Mouse (Mus musculus) lung, embryonic 16.5 days (tissue): ENCODE results near the gene Dmbx1. TPM values are rescaled to one million over a fixed set of nuclear protein-coding genes. Genes with fewer than 3 reads are reported as not detected.

Experiments
- ATAC-seq: fragments of 200-750 bp; cut with Nextera tagmentation; 2 replicates; pipeline ENCODE4 v1.8.0; 2017; ENCODE audit warnings: low read depth, mild to moderate bottlenecking, moderate library complexity
- H3K27ac ChIP-seq: fragments of 300-500 bp; sonication (generic); 2 replicates; pipeline ENCODE4 v1.5.1; 2014; ENCODE audit warnings: mild to moderate bottlenecking, control low read depth, low read length
- H3K27me3 ChIP-seq: fragments of 300-500 bp; sonication (generic); 2 replicates; pipeline ENCODE4 v1.6.1; 2014; ENCODE audit warnings: low read depth, low read length, mixed read lengths; ENCODE audit not compliant: control insufficient read depth, insufficient read depth
- H3K36me3 ChIP-seq: fragments of 300-500 bp; sonication (generic); 2 replicates; pipeline ENCODE4 v1.6.1; 2014; ENCODE audit warnings: low read length; ENCODE audit not compliant: control insufficient read depth, insufficient read depth
- H3K4me1 ChIP-seq: fragments of 300-500 bp; sonication (generic); replicated peaks from 2 replicates; pipeline ENCODE4 v1.6.1; 2014; ENCODE audit warnings: low read length, mixed read lengths; ENCODE audit not compliant: control insufficient read depth, insufficient read depth
- H3K4me2 ChIP-seq: fragments of 300-500 bp; sonication (generic); 2 replicates; pipeline ENCODE4 v1.6.1; 2014; ENCODE audit warnings: low read depth, low read length, control low read depth
- H3K4me3 ChIP-seq: fragments of 300-500 bp; sonication (generic); 2 replicates; pipeline ENCODE4 v1.5.1; 2014; ENCODE audit warnings: mild to moderate bottlenecking, low read length, control low read depth
- H3K9ac ChIP-seq: fragments of 300-500 bp; sonication (generic); 2 replicates; pipeline ENCODE4 v1.6.1; 2014; ENCODE audit warnings: low read length, control low read depth
- H3K9me3 ChIP-seq: fragments of 300-500 bp; sonication (generic); 2 replicates; pipeline ENCODE4 v1.6.1; 2016; ENCODE audit warnings: low read length; ENCODE audit not compliant: control insufficient read depth
- WGBS: fragments of 180-500 bp; shearing (Covaris S2); extraction: QIAGEN DNeasy Blood & Tissue Kit; methylation state at CpG from one replicate; pipeline ENCODE4 v1.1.7; 2014; 5-methylcytosine and 5-hydroxymethylcytosine counted together
- polyA plus RNA-seq: library from polyadenylated mRNA; unstranded; fragments of >200 nt; fragmentation: Nextera tagmentation; extraction: Ambion mirVana; gene quantifications from 2 replicates; pipeline ENCODE4 v1.2.1, GENCODE M21; 2015

Gene Dmbx1
- polyA plus RNA-seq, 1 experiment from 2014 or later = 0.08 TPM

DNA sequence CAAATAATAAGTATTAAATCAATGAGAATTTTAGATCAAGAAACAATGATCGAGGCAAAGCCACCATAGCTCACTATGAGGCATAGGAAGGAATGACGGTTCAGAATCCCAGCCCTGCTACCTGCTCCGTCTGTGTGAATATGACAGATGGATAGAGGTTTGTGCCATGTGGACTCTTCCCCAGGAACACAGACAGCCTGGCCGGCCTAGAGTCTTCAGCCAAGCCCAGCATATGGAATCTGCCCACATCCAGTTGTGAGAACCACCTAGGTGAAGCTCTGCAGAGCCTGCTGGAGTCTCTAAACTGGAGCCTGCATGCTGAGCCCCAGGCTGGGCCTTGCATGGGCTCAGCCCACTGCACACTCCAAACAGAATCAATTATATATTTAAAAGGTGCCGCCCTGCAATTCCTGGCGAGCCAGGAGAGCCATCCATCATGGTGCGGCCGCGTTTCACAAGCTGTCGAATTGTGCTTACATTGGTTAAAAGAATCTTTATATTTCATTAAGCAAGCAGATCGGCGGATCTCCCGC, 8.1 kb downstream of the Dmbx1 start:
- ATAC-seq = no peak
- H3K9me3 ChIP-seq = no peaks in the 10 kb centered on the region
- H3K27ac ChIP-seq = no peak overlapping the region
- H3K4me3 ChIP-seq = no peak overlapping the region
- WGBS = 43% methylated on average over 13 of the region's 13 CpGs
- H3K4me1 ChIP-seq = no peaks in the 10 kb centered on the region
- H3K4me2 ChIP-seq = no peak overlapping the region
- peaks cover 87% of the 10 kb centered on the region for H3K27me3 ChIP-seq
- no peaks in the 10 kb centered on the region for H3K36me3 ChIP-seq
- no peak overlapping the region for H3K9ac ChIP-seq

DNA sequence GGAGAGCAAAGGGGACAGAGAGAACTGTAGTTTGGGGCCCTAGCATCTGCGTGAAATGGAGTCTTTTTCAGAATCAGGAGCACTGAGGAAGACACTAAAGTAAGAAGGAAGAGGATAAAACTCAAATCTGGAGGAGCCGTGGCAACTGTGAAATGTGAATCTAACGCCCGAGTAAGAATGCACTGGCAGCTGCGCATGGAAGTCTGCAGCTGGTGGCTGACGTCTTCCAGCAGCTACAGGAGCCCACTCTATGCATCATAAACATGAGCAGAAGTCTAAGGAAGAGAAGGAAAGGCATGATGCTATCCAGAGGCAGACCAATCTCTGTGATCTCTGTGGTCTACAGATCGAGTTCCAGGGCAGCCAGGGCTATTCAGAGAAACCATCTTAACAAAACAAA, 12.1 kb downstream of the Dmbx1 start:
- Histone ChIP-seq H3K4me1 (no peaks in the 10 kb centered on the region), H3K27ac (no peak overlapping the region), H3K9me3 (no peaks in the 10 kb centered on the region), H3K4me3 (no peak overlapping the region), H3K27me3 (peaks cover 48% of the 10 kb centered on the region), H3K9ac (no peak overlapping the region), H3K4me2 (no peak overlapping the region), H3K36me3 (no peaks in the 10 kb centered on the region)
- ATAC-seq = no peak
- 27% methylated on average over 7 of the region's 7 CpGs for WGBS

DNA sequence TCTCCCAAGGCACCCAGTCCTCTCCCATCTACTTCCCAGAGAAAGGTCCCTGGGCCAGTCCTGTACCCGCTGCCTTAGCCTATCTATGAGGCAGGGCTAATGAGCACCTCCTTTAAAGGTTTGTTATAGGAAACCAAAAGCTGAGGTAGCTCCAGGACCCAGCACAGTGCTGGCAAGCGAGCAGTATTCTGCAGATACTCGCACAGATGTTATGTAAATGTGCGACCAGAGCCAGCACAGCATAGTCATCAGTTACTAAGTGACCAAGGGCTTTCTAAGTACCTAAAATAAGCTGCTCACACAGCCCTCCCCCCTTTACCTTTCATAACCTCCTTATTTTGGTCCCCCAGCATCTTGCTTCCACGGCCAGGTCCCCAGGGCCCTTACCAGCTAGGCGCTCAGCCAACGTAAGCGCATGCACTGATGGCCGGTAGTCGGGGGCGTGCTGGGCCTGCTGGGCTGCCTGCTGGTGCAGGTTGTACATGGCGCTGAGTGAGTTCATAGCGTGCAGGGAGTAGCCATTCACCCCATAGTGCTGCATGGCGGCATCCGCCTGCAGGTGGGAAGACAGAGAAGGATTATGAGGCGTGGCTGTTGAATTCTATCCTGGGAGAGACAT, 16.4 kb downstream of the Dmbx1 start:
- ATAC-seq = no peak
- no peak overlapping the region for H3K9ac ChIP-seq
- H3K27ac ChIP-seq = no peak overlapping the region
- no peaks in the 10 kb centered on the region for H3K4me1 ChIP-seq
- H3K36me3 ChIP-seq = no peaks in the 10 kb centered on the region
- H3K9me3 ChIP-seq = no peaks in the 10 kb centered on the region
- WGBS = 65% methylated on average over 16 of the region's 16 CpGs
- H3K4me2 ChIP-seq = no peak overlapping the region
- peaks cover 11% of the 10 kb centered on the region for H3K27me3 ChIP-seq
- no peak overlapping the region for H3K4me3 ChIP-seq

DNA sequence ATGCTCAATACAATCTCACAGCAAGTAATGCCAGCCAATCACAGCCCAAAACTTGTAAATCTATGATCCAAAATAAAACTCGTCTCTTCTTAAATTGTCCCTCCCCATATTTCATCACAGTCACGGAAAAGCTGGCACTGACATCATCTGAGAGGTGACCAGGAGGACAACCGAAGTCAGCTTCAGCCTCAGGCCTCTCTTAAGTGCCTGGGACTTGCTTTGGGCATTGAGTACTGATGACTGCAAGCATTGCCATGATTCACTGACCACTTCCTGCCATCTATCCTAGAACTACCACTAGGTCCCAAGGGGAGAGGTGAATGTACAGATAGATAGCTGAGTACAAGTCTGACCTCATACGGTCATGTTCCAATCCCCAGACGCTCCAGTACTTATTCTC, 17.0 kb downstream of the Dmbx1 start:
- H3K9me3 ChIP-seq = no peaks in the 10 kb centered on the region
- H3K4me2 ChIP-seq = no peak overlapping the region
- no peaks in the 10 kb centered on the region for H3K4me1 ChIP-seq
- H3K27ac ChIP-seq = no peak overlapping the region
- 80% methylated on average over 5 of the region's 5 CpGs for WGBS
- peaks cover 12% of the 10 kb centered on the region for H3K27me3 ChIP-seq
- ATAC-seq = no peak
- H3K9ac ChIP-seq = no peak overlapping the region
- no peak overlapping the region for H3K4me3 ChIP-seq
- H3K36me3 ChIP-seq = no peaks in the 10 kb centered on the region

DNA sequence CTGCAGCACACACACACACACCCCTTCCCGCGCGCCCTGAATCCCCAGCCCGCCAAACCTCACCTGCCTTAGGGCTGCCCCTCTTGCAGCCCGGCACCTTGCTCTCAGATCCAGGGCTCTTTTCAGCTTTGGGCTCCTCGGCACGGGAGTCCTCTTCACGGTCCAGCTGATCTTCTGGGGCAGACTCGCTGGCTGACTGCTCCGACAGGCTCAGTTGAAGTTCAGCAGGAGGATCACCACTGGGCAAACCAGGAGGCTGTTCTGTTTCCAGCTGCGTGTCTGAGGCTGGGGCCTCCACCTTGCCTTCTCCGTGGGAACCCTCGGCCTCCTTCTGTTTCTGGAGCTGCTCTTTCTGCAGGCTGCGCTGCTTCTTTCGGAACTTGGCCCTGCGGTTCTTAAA, 19.8 kb downstream of the Dmbx1 start:
- Histone ChIP-seq H3K27ac (no peak overlapping the region), H3K36me3 (no peaks in the 10 kb centered on the region), H3K27me3 (peaks cover 8% of the 10 kb centered on the region), H3K9ac (no peak overlapping the region), H3K4me3 (no peak overlapping the region), H3K9me3 (no peaks in the 10 kb centered on the region), H3K4me2 (no peak overlapping the region), H3K4me1 (no peaks in the 10 kb centered on the region)
- WGBS = 73% methylated on average over 16 of the region's 16 CpGs
- no peak for ATAC-seq

DNA sequence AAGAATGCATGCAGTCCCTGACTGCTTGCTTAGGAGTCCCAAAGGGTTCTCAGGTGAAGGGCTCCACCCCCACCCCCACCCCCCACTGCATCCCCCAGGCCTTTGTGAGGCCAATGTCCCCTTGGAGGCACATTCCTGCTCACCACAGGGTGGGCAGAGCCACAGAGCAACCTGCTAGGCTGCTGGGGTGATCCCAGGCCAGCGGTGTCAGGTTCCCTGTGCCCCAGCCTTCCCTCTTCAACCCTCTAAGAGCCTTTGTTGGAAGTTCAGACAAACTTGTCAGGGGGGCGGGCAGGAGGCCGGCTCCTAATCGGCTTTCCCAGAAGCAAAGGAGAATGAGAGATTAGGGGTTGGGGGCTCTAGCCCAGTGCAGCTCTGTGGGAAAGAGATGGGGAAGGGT, 28.1 kb downstream of the Dmbx1 start:
- peak; percentile 66; the same call in 1 of the 2 replicates for ATAC-seq

DNA sequence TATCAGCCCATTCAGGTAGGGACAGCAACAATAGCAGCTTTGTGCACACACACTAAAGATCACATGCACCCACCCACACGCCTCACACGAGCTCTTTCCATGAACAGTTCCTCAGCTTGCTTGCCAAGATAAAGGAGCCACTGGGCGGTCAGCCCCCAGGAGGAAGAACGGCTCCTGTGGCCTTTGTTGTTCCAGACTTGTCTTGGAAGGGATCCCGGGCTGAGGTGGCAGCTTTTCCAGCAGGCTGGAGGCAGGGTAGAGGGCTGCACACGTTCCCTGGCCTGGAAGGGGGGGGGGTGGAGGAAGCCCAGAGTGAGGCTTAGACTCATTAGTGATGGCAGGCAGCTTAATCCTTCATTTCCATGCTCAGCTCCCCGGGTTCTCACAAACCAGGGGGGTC, 31.1 kb downstream of the Dmbx1 start:
- no peak overlapping the region for H3K27ac ChIP-seq
- H3K9me3 ChIP-seq = no peaks in the 10 kb centered on the region
- 10% methylated on average over 7 of the region's 7 CpGs for WGBS
- no peaks in the 10 kb centered on the region for H3K4me1 ChIP-seq
- no peak overlapping the region for H3K9ac ChIP-seq
- no peak overlapping the region for H3K4me3 ChIP-seq
- no peak overlapping the region for H3K4me2 ChIP-seq
- H3K36me3 ChIP-seq = no peaks in the 10 kb centered on the region
- H3K27me3 ChIP-seq = peaks cover 6% of the 10 kb centered on the region; the same call in 1 of the 2 replicates
- peak; percentile 56 for ATAC-seq

More for the DNA sequence above, 28.1 kb downstream of the Dmbx1 start:
- H3K27ac ChIP-seq = no peak overlapping the region
- H3K9me3 ChIP-seq = no peaks in the 10 kb centered on the region
- no peak overlapping the region for H3K9ac ChIP-seq
- no peaks in the 10 kb centered on the region for H3K36me3 ChIP-seq
- no peaks in the 10 kb centered on the region for H3K4me1 ChIP-seq
- no peaks in the 10 kb centered on the region for H3K27me3 ChIP-seq
- 10% methylated on average over 4 of the region's 4 CpGs for WGBS
- no peak overlapping the region for H3K4me3 ChIP-seq
- H3K4me2 ChIP-seq = no peak overlapping the region

DNA sequence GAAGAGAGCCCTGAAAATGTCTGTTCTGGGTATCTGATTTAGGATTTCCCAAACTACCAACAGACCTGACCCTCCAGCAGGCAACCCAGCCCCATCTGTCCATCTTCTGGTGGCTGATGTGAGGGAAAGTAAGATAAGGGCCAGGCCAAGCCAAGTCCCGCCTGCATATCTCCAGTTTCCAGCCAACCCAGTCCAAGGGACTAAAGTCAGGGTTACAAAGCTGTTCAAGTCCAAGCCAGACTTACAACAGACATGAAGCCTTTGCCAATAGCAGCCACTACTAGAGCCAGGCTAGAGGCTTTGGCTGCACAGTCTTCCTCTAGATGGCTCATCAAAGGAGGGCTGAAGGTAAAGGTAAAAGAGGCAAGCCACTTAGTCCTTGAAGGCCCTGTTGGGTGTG, 31.7 kb downstream of the Dmbx1 start:
- no peak overlapping the region for H3K27ac ChIP-seq
- H3K4me1 ChIP-seq = no peaks in the 10 kb centered on the region
- H3K4me2 ChIP-seq = no peak overlapping the region
- H3K36me3 ChIP-seq = no peaks in the 10 kb centered on the region
- no peak overlapping the region for H3K9ac ChIP-seq
- peaks cover 8% of the 10 kb centered on the region; the same call in 1 of the 2 replicates for H3K27me3 ChIP-seq
- no peaks in the 10 kb centered on the region for H3K9me3 ChIP-seq
- ATAC-seq = no peak
- no peak overlapping the region for H3K4me3 ChIP-seq
- WGBS = 33% methylated on average over 1 of the region's 1 CpGs

DNA sequence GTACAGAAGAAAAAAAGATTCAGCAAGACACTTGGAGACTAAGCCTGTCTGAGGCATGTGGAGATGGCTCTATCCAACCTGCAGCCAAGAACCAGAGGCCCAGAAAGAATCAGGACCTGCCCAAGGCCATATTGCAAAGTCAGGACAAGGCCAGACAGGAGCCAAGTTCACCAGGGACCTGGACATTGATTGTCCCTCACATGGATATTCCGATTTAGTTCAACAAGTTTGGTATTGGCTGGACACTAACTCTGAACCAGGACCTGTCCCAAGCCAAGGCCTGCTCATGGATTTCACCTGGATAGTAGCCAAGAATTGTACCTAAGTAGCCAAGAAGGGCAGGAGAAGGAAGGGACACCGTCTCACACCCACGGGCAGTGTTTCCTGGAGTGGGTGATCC, 32.9 kb downstream of the Dmbx1 start:
- Histone ChIP-seq H3K4me1 (no peaks in the 10 kb centered on the region), H3K36me3 (no peaks in the 10 kb centered on the region), H3K27me3 (peaks cover 14% of the 10 kb centered on the region; the same call in 1 of the 2 replicates), H3K27ac (no peak overlapping the region), H3K4me3 (no peak overlapping the region), H3K9ac (no peak overlapping the region), H3K4me2 (no peak overlapping the region), H3K9me3 (no peaks in the 10 kb centered on the region)
- 56% methylated on average over 3 of the region's 3 CpGs for whole genome bisulfite sequencing
- ATAC-seq = no peak
